ENCODE assay signal across 13 mouse cellular contexts in the genomic region with DNA sequence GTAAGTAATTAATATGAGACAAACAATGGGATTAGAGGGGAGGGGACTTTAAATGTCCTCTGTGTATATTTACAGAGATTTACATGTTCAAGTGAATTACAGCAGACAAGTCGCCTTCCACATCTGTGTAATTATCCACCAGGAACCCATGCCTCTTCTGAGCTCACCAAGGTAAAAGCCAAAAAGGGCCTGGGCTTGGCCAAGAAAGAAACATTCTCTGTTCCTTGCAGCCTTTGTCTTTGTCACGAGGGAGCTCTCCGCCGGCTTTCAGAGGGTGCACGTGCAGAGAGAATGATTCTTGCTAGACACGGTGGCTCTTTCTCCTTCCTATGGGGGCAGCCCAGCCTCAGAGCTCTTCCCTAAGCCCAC.
DNase-seq lines count a peak whose midpoint lies in the region; ATAC-seq lines count a peak whose summit lies in the region.
"Had no signal": no experiment of that assay in that cellular context is flagged by ENCODE, and none has a peak within 500 bp of the region (broad histone marks: within the 10 kb centered on the region; RNA-seq: fewer than 3 reads in every experiment).

No protein-coding gene starts in this region.

- ATAC-seq in forebrain, embryonic 14.5 days: no peak
- no peak for ATAC-seq in kidney, embryonic 16.5 days (ENCODE audit: low FRiP score, low TSS enrichment)
- ATAC-seq in megakaryocyte progenitor cell, adult 5-6 weeks (replicated peaks; ENCODE audit: poor library complexity): no peak
- ATAC-seq: hindbrain, postnatal 0 days had no signal

- 46% methylated on average over 6 of the region's 6 CpGs for WGBS in forebrain, embryonic 14.5 days
- WGBS in forebrain, embryonic 10.5 days: 71% methylated on average over 6 of the region's 6 CpGs
- 48% methylated on average over 6 of the region's 6 CpGs for WGBS in kidney, embryonic 16.5 days
- 79% methylated on average over 6 of the region's 6 CpGs for WGBS in limb, embryonic 10.5 days

- H3K27me3 ChIP-seq in forebrain, embryonic 14.5 days (replicated peaks; ENCODE audit: control insufficient read depth, insufficient read depth, low read length): no peaks in the 10 kb centered on the region
- no peaks in the 10 kb centered on the region for H3K27me3 ChIP-seq in forebrain, embryonic 10.5 days (ENCODE audit: poor library complexity, severe bottlenecking)
- H3K27me3 ChIP-seq in kidney, embryonic 16.5 days (ENCODE audit: insufficient read depth, low read length): no peaks in the 10 kb centered on the region
- no peaks in the 10 kb centered on the region for H3K27me3 ChIP-seq in limb, embryonic 10.5 days (ENCODE audit: low read depth, poor library complexity, severe bottlenecking)

- no peaks in the 10 kb centered on the region for H3K4me1 ChIP-seq in forebrain, embryonic 14.5 days (ENCODE audit: control insufficient read depth, insufficient read depth, low read length)
- no peaks in the 10 kb centered on the region for H3K4me1 ChIP-seq in forebrain, embryonic 10.5 days
- 0 out of 2 replicates have a peak, but pooled peaks cover 4% of the 10 kb centered on the region for H3K4me1 ChIP-seq in kidney, embryonic 16.5 days (ENCODE audit: insufficient read depth, low read length)
- H3K4me1 ChIP-seq in brown adipose tissue, adult 24 weeks (ENCODE audit: control insufficient read depth, insufficient read depth, insufficient read length, low read length): peaks cover 7% of the 10 kb centered on the region; the same call in 1 of the 2 replicates
- H3K4me1 ChIP-seq in limb, embryonic 10.5 days: peaks cover 12% of the 10 kb centered on the region; the same call in 1 of the 2 replicates

- DNase-seq in forebrain, embryonic 14.5 days (ENCODE audit: low spot score): peak; percentile 4
- DNase-seq in forebrain, embryonic 10.5 days (ENCODE audit: extremely low spot score, low spot score): no peak
- no peak for DNase-seq in kidney, adult 18-20 months
- no peak for DNase-seq in limb, embryonic 10.5 days (ENCODE audit: low spot score)
- DNase-seq in thymus, postnatal 25 days: no peak
- DNase-seq: cerebellum, adult 18-20 months; kidney, postnatal 10 days; liver had no signal

- H3K9ac ChIP-seq in forebrain, embryonic 14.5 days (ENCODE audit: low read length): no peak overlapping the region
- H3K9ac ChIP-seq in kidney, embryonic 16.5 days (replicated peaks; ENCODE audit: low read length): no peak overlapping the region

- H3K4me2 ChIP-seq in forebrain, embryonic 14.5 days (ENCODE audit: low read length): no peak overlapping the region
- no peak overlapping the region for H3K4me2 ChIP-seq in kidney, embryonic 16.5 days (replicated peaks; ENCODE audit: low read depth, low read length)

- no peak overlapping the region for H3K4me3 ChIP-seq in forebrain, embryonic 14.5 days (ENCODE audit: low read depth, low read length)
- no peak overlapping the region for H3K4me3 ChIP-seq in forebrain, embryonic 10.5 days
- no peak overlapping the region for H3K4me3 ChIP-seq in kidney, embryonic 16.5 days (ENCODE audit: low read length)
- H3K4me3 ChIP-seq in brown adipose tissue, adult 24 weeks (ENCODE audit: insufficient read depth, low read depth, low read length): no peak overlapping the region; the same call in 1 of the 2 replicates
- H3K4me3 ChIP-seq in limb, embryonic 10.5 days: no peak overlapping the region

- no peaks in the 10 kb centered on the region for H3K9me3 ChIP-seq in forebrain, embryonic 14.5 days (replicated peaks; ENCODE audit: control insufficient read depth, low read length)
- no peaks in the 10 kb centered on the region for H3K9me3 ChIP-seq in forebrain, embryonic 10.5 days
- H3K9me3 ChIP-seq in kidney, embryonic 16.5 days (ENCODE audit: low read length): no peaks in the 10 kb centered on the region
- no peaks in the 10 kb centered on the region for H3K9me3 ChIP-seq in limb, embryonic 10.5 days (replicated peaks)

- no peaks in the 10 kb centered on the region for H3K36me3 ChIP-seq in forebrain, embryonic 14.5 days (ENCODE audit: control insufficient read depth, insufficient read depth, low read length)
- H3K36me3 ChIP-seq in forebrain, embryonic 10.5 days (replicated peaks): no peaks in the 10 kb centered on the region
- no peaks in the 10 kb centered on the region for H3K36me3 ChIP-seq in kidney, embryonic 16.5 days (ENCODE audit: insufficient read depth, low read length)
- H3K36me3 ChIP-seq in limb, embryonic 10.5 days: no peaks in the 10 kb centered on the region

- H3K27ac ChIP-seq in forebrain, embryonic 14.5 days (ENCODE audit: low read depth, low read length): no peak overlapping the region
- no peak overlapping the region for H3K27ac ChIP-seq in forebrain, embryonic 10.5 days
- peak overlapping the region; percentile 29; the same call in 1 of the 2 replicates for H3K27ac ChIP-seq in kidney, embryonic 16.5 days (ENCODE audit: low read length)
- peak overlapping the region; percentile 31; the same call in 1 of the 2 replicates for H3K27ac ChIP-seq in brown adipose tissue, adult 24 weeks (replicated peaks; ENCODE audit: low read depth, low read length)
- H3K27ac ChIP-seq in limb, embryonic 10.5 days: peak overlapping the region; percentile 56; the same call in 1 of the 2 replicates
- H3K27ac ChIP-seq: hindbrain, postnatal 0 days; macrophage had no signal

Comparison
In these comparisons a context has a peak if more than half of its experiments do, and no peak if none do; other contexts are left out.
1. H3K27ac ChIP-seq: peak in kidney, embryonic 16.5 days (single experiment), brown adipose tissue, adult 24 weeks (single experiment) and limb, embryonic 10.5 days (single experiment); none in forebrain, embryonic 14.5 days (single experiment) and forebrain, embryonic 10.5 days (single experiment).